Mouse (Mus musculus) neutrophil, adult 59 days (primary cell): ENCODE measurements around the gene Hps6. TPM values are rescaled to one million over a fixed set of nuclear protein-coding genes. Genes with fewer than 3 reads are reported as not detected.

Experiments used
- total RNA-seq, 2 experiments: library from RNA; stranded (reverse); gene quantifications; 1 replicate in 1 of 2; 2 replicates in 1 of 2; pipeline ENCODE4 v1.2.4; 2023

Gene Hps6
- 1 to 10 TPM; 8.7 to 9.2 TPM for total RNA-seq

GRCm38 (mm10) chr19:46003371-46004226 is at the start of gene Hps6:
Gene Hps6 (plus strand): TSS chr19:46003508.

GRCm38 (mm10) chr19:45997785-45998693 is 5.3 kb upstream of the Hps6 start, which contains the start of gene Armh3:
Gene Armh3 (minus strand): TSS chr19:45998488.

DNA sequence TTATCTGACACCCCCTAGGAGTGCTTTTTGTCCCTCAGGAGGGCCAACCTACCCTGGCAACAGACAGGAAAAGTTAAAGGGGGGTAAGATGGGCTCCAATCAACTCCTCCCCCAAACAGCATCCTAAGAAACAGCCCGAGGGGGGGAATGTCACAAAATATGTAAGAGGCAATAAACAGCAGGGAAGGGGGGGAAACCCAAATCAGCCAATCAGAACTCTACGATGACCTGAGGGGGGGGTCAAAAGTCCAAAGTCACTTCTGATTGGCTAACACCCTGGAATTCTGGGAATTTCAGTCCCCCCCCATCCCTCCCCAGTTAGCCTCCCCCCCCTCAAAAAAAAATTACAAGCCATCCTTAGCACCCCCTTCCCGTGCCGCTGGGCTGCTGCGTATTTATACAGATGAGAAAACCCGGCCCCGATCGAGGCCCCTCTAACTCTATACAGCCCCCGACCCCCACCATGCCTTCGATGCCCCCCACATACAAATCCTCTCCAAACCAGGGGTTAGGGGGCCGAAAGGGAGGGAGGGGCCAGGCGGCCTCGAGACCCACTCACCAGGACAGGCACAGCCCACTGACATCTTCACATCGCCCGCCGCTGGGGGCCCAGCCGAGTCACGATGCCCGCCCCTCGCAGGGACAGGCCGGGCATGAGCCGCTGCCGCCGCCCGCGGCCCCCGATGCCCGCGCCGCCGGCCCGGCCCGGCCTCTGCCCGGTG is 41.1 kb downstream of the Hps6 start, which contains the start of gene Pprc1:
TSS of gene Pprc1 (plus strand) at position 616 of the 722 bp plus-strand sequence.

DNA sequence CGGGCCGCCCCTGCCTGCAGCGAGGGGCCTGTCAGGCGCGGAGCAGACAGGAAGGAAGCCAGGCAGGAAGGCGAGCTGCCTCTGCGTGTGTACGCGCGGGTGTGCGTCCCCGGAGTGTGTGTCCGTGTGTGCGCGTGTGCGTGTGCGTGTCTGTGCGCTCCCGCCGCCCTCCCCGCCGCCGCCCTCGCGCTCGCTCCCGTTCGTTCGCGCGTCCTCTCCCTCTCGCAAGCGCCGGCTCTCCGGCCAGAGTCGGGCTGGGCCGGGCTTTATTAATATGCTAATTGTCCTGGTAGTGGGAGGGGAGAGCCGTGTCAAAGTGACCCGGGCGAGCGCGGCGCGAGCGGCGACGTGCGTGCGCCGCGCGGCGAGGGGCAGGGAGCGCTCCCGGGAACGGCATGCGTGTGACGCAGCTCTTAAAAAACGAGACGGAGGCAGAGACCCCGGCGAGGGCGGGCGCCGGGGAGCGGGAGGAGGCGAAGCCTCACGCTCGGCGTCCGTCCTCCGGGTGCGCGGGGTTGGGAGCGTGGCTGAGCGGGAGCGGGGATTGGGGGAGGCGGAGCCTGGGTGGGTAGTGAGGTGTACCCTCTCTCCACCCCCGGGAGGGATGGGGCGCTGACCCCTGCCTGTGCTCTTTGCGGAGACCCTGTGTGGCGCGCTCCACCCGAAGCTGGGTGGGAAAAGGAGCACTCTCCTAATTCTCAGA is 41.8 kb downstream of the Hps6 start, which contains the start of gene Ldb1:
TSS of gene Ldb1 (minus strand) at position 222 of the 703 bp plus-strand sequence.

Other genes with a start within 250 kb of the Hps6 start
- 100 to 1,000 TPM; 187 to 198 TPM for gene Mgea5, start 219.7 kb upstream of the Hps6 start, total RNA-seq
- under 1 TPM; 0.20 to 0.55 TPM for gene Kcnip2, start 187.4 kb upstream of the Hps6 start, total RNA-seq
- 10 to 100 TPM; 10.9 to 14.4 TPM for gene Armh3, start 5.0 kb upstream of the Hps6 start, total RNA-seq
- gene Pprc1, start 41.4 kb downstream of the Hps6 start, total RNA-seq = 10 to 100 TPM; 24.6 TPM
- gene Ldb1, start 41.7 kb downstream of the Hps6 start, total RNA-seq = 10 to 100 TPM; 64.8 to 75.1 TPM
- 10 to 100 TPM; 25.6 to 26.2 TPM for gene Nolc1, start 72.4 kb downstream of the Hps6 start, total RNA-seq
- gene Elovl3, start 128.4 kb downstream of the Hps6 start, total RNA-seq = not detected
- not detected for gene Pitx3, start 144.8 kb downstream of the Hps6 start, total RNA-seq
- 10 to 100 TPM; 56.1 to 58.1 TPM for gene Gbf1, start 149.0 kb downstream of the Hps6 start, total RNA-seq